Mouse (Mus musculus) embryo, embryonic 9.5 days (tissue): Measurements from ENCODE around the gene Pglyrp3.

ENCODE experiments used
- DNase-seq: peaks from one replicate; pipeline ENCODE4 v3.0.0-alpha.2; 2017; ENCODE audit errors: extremely low spot score

The Pglyrp3 gene

GRCm38 (mm10) chr3:92014283-92014682 is at the start of gene Pglyrp3:
Gene Pglyrp3 (plus strand): TSS chr3:92014583.
- DNase-seq, result no peak

GRCm38 (mm10) chr3:92011001-92011400 is 3.4 kb upstream of the Pglyrp3 start:
- no peak for DNase-seq

DNA sequence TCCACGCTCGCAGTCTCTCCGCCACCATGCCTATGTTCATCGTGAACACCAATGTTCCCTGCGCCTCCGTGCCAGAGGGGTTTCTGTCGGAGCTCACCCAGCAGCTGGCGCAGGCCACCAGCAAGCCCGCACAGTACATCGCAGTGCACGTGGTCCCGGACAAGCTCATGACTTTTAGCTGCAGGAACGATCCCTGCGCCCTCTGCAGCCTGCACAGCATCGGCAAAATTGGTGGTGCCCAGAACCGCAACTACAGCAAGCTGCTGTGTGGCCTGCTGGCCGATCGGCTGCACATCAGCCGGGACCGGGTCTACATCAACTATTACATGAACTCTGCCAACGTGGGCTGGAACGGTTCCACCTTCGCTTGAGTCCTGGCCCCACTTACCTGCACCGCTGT is 10.2 kb downstream of the Pglyrp3 start:
- peak; percentile 3 for DNase-seq

DNA sequence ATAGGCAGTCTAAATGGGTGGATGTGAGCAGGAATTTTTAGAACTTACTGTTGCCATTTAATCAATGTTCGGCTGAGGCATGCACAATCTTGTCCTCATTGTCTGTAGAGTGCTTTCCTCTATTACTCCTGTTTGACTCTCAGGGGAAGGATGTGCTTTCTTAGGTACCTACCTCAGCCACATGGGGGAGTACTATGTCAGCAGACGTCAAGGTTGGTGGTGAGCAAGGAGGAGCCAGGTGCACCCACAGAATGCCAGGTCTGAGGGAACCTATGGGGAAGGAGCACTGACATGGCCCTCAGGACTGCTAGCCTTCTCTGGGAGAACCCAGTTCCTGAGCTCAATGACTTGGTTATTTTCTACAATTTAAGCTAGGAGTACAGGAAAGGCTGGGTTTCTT is 18.8 kb downstream of the Pglyrp3 start:
- no peak for DNase-seq

DNA sequence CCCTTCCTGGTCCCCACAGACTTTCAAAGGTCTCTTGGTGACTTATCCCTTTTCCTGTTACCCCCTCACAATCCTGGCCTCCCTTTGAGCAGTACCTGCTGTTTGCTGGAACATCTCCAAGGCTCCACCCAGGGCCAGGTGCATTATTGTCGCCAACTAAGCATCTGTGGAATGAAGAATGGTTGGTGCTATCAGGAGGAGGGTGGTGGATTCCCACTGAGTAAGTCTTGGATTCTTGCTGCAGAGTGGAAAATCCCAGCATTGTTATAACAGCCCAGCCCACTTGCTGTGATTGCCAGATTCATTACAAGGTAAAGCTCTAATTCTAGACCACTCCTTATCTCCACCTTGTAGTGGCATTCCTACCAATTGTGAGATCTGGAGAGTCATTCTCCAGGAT is 19.5 kb downstream of the Pglyrp3 start:
- no peak for DNase-seq

DNA sequence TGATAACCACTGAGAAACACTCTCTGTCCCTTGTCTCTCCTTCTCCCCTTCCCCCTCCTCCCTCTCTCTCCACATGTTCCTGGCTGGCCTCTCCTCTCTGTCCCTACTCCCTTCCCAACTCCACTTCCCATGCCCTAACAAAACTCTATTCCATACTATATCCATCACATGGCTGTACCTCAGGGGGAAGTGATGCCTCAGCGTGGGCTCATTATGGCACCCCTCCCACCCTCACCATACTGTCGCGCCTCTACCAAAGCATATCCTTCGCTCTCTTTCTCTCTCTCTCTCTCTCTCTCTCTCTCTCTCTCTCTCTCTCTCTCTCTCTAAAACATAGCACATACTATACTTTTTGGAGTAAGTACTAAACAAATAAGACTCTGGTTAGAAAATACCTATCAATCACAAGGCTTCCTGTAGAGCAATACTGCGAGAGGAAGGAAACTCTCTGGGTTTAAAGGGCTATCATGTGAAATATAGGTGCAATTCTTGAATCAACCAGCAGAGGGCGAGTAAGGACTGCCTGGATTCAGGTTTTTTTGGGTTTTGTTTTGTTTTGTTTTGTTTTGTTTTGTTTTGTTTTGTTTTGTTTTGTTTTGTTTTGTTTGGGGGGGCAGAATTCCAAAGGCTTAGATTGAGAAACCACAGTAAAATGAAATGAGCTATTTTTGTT is 36.1 kb downstream of the Pglyrp3 start:
- peak; percentile 14 for DNase-seq

DNA sequence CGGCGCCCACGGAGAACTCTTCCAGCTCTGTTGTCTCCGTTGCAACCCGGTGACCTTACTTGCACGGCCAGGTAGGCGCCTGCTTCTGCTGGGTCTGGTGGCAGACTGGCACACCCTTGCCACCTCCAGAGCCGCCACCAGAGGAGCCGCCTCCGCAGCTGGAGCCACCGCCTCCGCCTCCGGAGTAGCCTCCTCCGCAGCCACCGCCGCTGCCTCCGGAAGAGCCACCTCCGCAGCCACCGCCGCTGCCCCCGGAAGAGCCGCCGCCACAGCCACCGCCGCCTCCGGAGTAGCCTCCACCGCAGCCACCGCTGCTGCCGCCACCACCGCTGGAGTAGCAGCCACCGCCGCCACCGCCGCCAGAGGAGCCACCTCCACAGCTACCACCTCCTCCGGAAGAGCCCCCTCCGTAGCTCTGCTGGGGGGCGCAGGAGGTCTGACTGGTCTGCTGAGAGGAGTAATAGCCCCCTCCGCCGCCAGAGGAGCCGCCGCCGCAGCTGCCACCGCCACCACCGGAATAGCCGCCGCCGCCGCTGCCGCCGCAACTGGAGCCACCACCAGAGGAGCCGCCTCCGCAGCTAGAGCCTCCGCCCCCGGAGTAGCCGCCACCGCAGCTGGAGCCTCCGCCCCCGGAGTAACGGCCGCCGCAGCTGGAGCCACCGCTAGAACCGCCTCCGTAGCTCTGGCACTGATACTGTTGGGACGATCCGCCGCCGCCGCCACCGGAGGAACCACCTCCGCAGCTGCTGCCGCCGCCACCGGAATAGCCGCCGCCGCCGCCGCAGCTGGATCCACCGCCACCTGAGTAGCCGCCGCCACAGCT is 66.3 kb downstream of the Pglyrp3 start:
- DNase-seq, result no peak
